Mouse (Mus musculus) CH12.LX (cell line): Measurements from ENCODE around the gene Gm28053. TPM values are rescaled to one million over a fixed set of nuclear protein-coding genes. Genes with fewer than 3 reads are reported as not detected.

Experiments
- DNase-seq: peaks from one replicate; pipeline ENCODE4 v3.0.0-alpha.2; 2013; ENCODE audit errors: extremely low read depth
- H3K27ac ChIP-seq: 2 replicates; pipeline ENCODE4 v1.5.1; 2012; ENCODE audit warnings: low read depth, mild to moderate bottlenecking, control low read depth, moderate library complexity; ENCODE audit not compliant: insufficient read depth
- H3K27me3 ChIP-seq: replicated peaks from 2 replicates; pipeline ENCODE3; 2012; ENCODE audit warnings: inconsistent platforms
- H3K36me3 ChIP-seq, 2 experiments: replicated peaks in 1 of 2; 2 replicates each; pipeline versions ENCODE3 to v1.6.1; 2012; ENCODE audit warnings: inconsistent platforms in 1 of 2, low read length in 1 of 2, mild to moderate bottlenecking in 1 of 2, mixed read lengths in 1 of 2, moderate library complexity in 1 of 2; ENCODE audit not compliant: control insufficient read depth in 1 of 2, insufficient read depth in 1 of 2
- H3K4me1 ChIP-seq, 2 experiments: 2 replicates each; pipeline ENCODE4 v1.6.1; 2012; ENCODE audit warnings: inconsistent platforms in 1 of 2, moderate library complexity in 1 of 2; ENCODE audit not compliant: insufficient read depth in 2 of 2, control insufficient read depth in 1 of 2
- H3K4me2 ChIP-seq: 2 replicates; pipeline ENCODE4 v1.6.1; 2012; ENCODE audit warnings: low read depth, mild to moderate bottlenecking, control low read depth; ENCODE audit not compliant: poor library complexity, insufficient read depth, severe bottlenecking
- H3K4me3 ChIP-seq, 3 experiments: fragments of 150-350 bp in 1 of 3; sonication (generic) in 1 of 3; replicated peaks in 1 of 3; 2 replicates each; pipeline versions ENCODE3 to v1.5.1; 2011 to 2012; ENCODE audit warnings: low read depth in 2 of 3, low read length in 2 of 3, mild to moderate bottlenecking in 2 of 3, moderate library complexity in 2 of 3, control low read depth in 1 of 3, improper control_type of control experiment in 1 of 3, inconsistent platforms in 1 of 3, mixed read lengths in 1 of 3; ENCODE audit not compliant: poor library complexity in 1 of 3
- H3K79me2 ChIP-seq: replicated peaks from 2 replicates; pipeline ENCODE4 v1.6.1; 2012; ENCODE audit warnings: mild to moderate bottlenecking, moderate library complexity; ENCODE audit not compliant: control insufficient read depth, poor library complexity, insufficient read depth, severe bottlenecking; ENCODE audit errors: extremely low read depth
- H3K9ac ChIP-seq: 2 replicates; pipeline ENCODE4 v1.6.1; 2012; ENCODE audit warnings: low read depth, mild to moderate bottlenecking, control low read depth, moderate library complexity; ENCODE audit not compliant: insufficient read depth
- H3K9me3 ChIP-seq: replicated peaks from 2 replicates; pipeline ENCODE3; 2012; ENCODE audit warnings: low read length, inconsistent platforms, mixed read lengths
- BHLHE40 ChIP-seq: IDR thresholded peaks from 2 replicates; pipeline ENCODE4 v1.6.1; 2011; ENCODE audit warnings: mild to moderate bottlenecking, low read depth, low read length, improper control_type of control experiment
- CHD2 ChIP-seq: IDR thresholded peaks from 2 replicates; pipeline ENCODE4 v1.6.1; 2011; ENCODE audit warnings: low read length, improper control_type of control experiment
- EP300 ChIP-seq: IDR thresholded peaks from 2 replicates; pipeline ENCODE4 v1.6.1; 2011; ENCODE audit warnings: low read length, improper control_type of control experiment
- JUN ChIP-seq: IDR thresholded peaks from 2 replicates; pipeline ENCODE4 v1.6.1; 2011; ENCODE audit warnings: low read depth, mild to moderate bottlenecking, low read length, improper control_type of control experiment, moderate library complexity; ENCODE audit not compliant: insufficient read depth
- JUND ChIP-seq: conservative IDR thresholded peaks from 2 replicates; pipeline ENCODE4 v1.6.1; 2011; ENCODE audit warnings: low read depth, low read length, improper control_type of control experiment
- MAX ChIP-seq: IDR thresholded peaks from 2 replicates; pipeline ENCODE4 v1.6.1; 2011; ENCODE audit warnings: low read length, improper control_type of control experiment
- MYC ChIP-seq: IDR thresholded peaks from 2 replicates; pipeline ENCODE4 v1.6.1; 2011; ENCODE audit warnings: low read depth, mild to moderate bottlenecking, improper control_type of control experiment, low read length
- NELFE ChIP-seq: IDR thresholded peaks from 2 replicates; pipeline ENCODE4 v1.6.1; 2011; ENCODE audit warnings: low read depth, low read length, improper control_type of control experiment
- POLR2AphosphoS2 ChIP-seq: IDR thresholded peaks from 2 replicates; pipeline ENCODE4 v1.6.1; 2011; ENCODE audit warnings: low read depth, low read length, improper control_type of control experiment
- SIN3A ChIP-seq: IDR thresholded peaks from 2 replicates; pipeline ENCODE4 v1.6.1; 2012; ENCODE audit warnings: low read length, improper control_type of control experiment, inconsistent platforms
- dilution Hi-C: fragments of 300-500 bp; cut with MboI; formaldehyde crosslinking; loops from 2 replicates; pipeline ENCODE4 v1.14.3; 2020; ENCODE audit warnings: low sequenced_read_pairs; ENCODE audit not compliant: extremely low pct_unique_long_range_greater_than_20kb, extremely low pct_ligation_motif_present
- in situ Hi-C: fragments of 300-500 bp; cut with MboI; formaldehyde crosslinking; loops from 3 replicates; pipeline ENCODE4 v1.14.3; 2019; ENCODE audit warnings: low sequenced_read_pairs, low pct_ligation_motif_present, low pct_unique_long_range_greater_than_20kb, mixed read lengths
- polyA plus RNA-seq: library from polyadenylated mRNA; unstranded; fragments of >175 nt; gene quantifications from 2 replicates; pipeline ENCODE4 v1.2.1, GENCODE M21; 2012; ENCODE audit warnings: low read depth; ENCODE audit not compliant: insufficient read length
- total RNA-seq, 2 experiments: library from RNA; depleted of rRNA; stranded (reverse); fragments of 300-350 nt in 1 of 2; fragments of >200 nt in 1 of 2; gene quantifications; 2 replicates each; pipeline ENCODE4 v1.2.3; 2012 to 2014

Gm28053 gene
- total and polyA plus RNA-seq, 3 experiments: 8.0 to 22.7 (median 10.0) TPM

GRCm38 (mm10) chr6:48801897-48802296 lies 83.5 kb downstream of the Gm28053 start:
- Histone ChIP-seq H3K36me3 (no peaks in the 10 kb centered on the region), H3K4me3 (no peak overlapping the region), H3K4me1 (peaks cover 0 to 12% of the 10 kb centered on the region in 2 experiments; a peak in 1 of 4 replicates), H3K4me2 (0 out of 2 replicates have a peak overlapping the region, but pooled peaks have one; percentile 36), H3K27me3 (no peaks in the 10 kb centered on the region), H3K27ac (no peak overlapping the region), H3K9ac (no peak overlapping the region), H3K79me2 (no peaks in the 10 kb centered on the region), H3K9me3 (peaks cover 7% of the 10 kb centered on the region)
- TF ChIP-seq JUN (no peak), EP300 (peak; percentile 55), NELFE (no peak), CHD2 (no peak), POLR2AphosphoS2 (no peak), MAX (0 out of 2 replicates have a peak, but pooled peaks have one; percentile 38), JUND (no peak), SIN3A (peak; percentile 36; the same call in 1 of the 2 replicates), MYC (0 out of 2 replicates have a peak, but pooled peaks have one; percentile 48), BHLHE40 (0 out of 2 replicates have a peak, but pooled peaks have one; percentile 25)
- peak; percentile 83 for DNase-seq
- in situ Hi-C loops (no loop called here), dilution Hi-C loops (no loop called here)

Other genes starting within 250 kb of the Gm28053 start
- gene Atp6v0e2, start 181.0 kb upstream of the Gm28053 start, total RNA-seq (2012; rRNA removed): not detected in 2 replicates
- gene Atp6v0e2, start 181.0 kb upstream of the Gm28053 start, total RNA-seq (2014; rRNA removed): not detected in 2 replicates
- gene Atp6v0e2, start 181.0 kb upstream of the Gm28053 start, polyA plus RNA-seq: not detected in 2 replicates
- gene Lrrc61, start 163.8 kb upstream of the Gm28053 start, total RNA-seq (2012; rRNA removed): 8.1 and 13.7 TPM in 2 replicates
- gene Lrrc61, start 163.8 kb upstream of the Gm28053 start, total RNA-seq (2014; rRNA removed): 3.8 and 5.6 TPM in 2 replicates
- 9.4 and 14.2 TPM in 2 replicates for gene Lrrc61, start 163.8 kb upstream of the Gm28053 start, polyA plus RNA-seq
- gene Rarres2, start 145.8 kb upstream of the Gm28053 start, total RNA-seq (2012; rRNA removed): 0.46 and 0.72 TPM in 2 replicates
- gene Rarres2, start 145.8 kb upstream of the Gm28053 start, total RNA-seq (2014; rRNA removed): not detected in 2 replicates
- not detected in 2 replicates for gene Rarres2, start 145.8 kb upstream of the Gm28053 start, polyA plus RNA-seq
- gene Gm45021, start 129.0 kb upstream of the Gm28053 start, total RNA-seq (2012; rRNA removed): not detected in 2 replicates
- not detected in 2 replicates for gene Gm45021, start 129.0 kb upstream of the Gm28053 start, total RNA-seq (2014; rRNA removed)
- not detected in 2 replicates for gene Gm45021, start 129.0 kb upstream of the Gm28053 start, polyA plus RNA-seq
- gene Repin1, start 124.7 kb upstream of the Gm28053 start, total RNA-seq (2012; rRNA removed): 23.6 and 28.0 TPM in 2 replicates
- 11.5 and 12.8 TPM in 2 replicates for gene Repin1, start 124.7 kb upstream of the Gm28053 start, total RNA-seq (2014; rRNA removed)
- 9.7 and 10.7 TPM in 2 replicates for gene Repin1, start 124.7 kb upstream of the Gm28053 start, polyA plus RNA-seq
- gene Gm44965, start 124.7 kb upstream of the Gm28053 start, total RNA-seq (2012; rRNA removed): not detected in 2 replicates
- gene Gm44965, start 124.7 kb upstream of the Gm28053 start, total RNA-seq (2014; rRNA removed): not detected in 2 replicates
- gene Gm44965, start 124.7 kb upstream of the Gm28053 start, polyA plus RNA-seq: not detected in 2 replicates
- gene Zfp775, start 116.5 kb upstream of the Gm28053 start, total RNA-seq (2012; rRNA removed): 4.7 and 6.5 TPM in 2 replicates
- gene Zfp775, start 116.5 kb upstream of the Gm28053 start, total RNA-seq (2014; rRNA removed): 2.6 and 3.2 TPM in 2 replicates
- 3.3 and 3.5 TPM in 2 replicates for gene Zfp775, start 116.5 kb upstream of the Gm28053 start, polyA plus RNA-seq
- gene AI854703, start 91.8 kb upstream of the Gm28053 start, total RNA-seq (2012; rRNA removed): 3.5 and 5.3 TPM in 2 replicates
- gene AI854703, start 91.8 kb upstream of the Gm28053 start, total RNA-seq (2014; rRNA removed): 2.1 TPM in 2 replicates
- 3.1 and 4.8 TPM in 2 replicates for gene AI854703, start 91.8 kb upstream of the Gm28053 start, polyA plus RNA-seq
- 27.9 and 28.5 TPM in 2 replicates for gene Gimap8, start 71.4 kb upstream of the Gm28053 start, total RNA-seq (2012; rRNA removed)
- gene Gimap8, start 71.4 kb upstream of the Gm28053 start, total RNA-seq (2014; rRNA removed): 27.5 and 36.8 TPM in 2 replicates
- gene Gimap8, start 71.4 kb upstream of the Gm28053 start, polyA plus RNA-seq: 21.6 and 22.1 TPM in 2 replicates
- 31.0 and 38.5 TPM in 2 replicates for gene Gimap9, start 42.5 kb upstream of the Gm28053 start, total RNA-seq (2012; rRNA removed)
- 75.1 and 83.9 TPM in 2 replicates for gene Gimap9, start 42.5 kb upstream of the Gm28053 start, total RNA-seq (2014; rRNA removed)
- gene Gimap9, start 42.5 kb upstream of the Gm28053 start, polyA plus RNA-seq: 43.4 and 46.1 TPM in 2 replicates
- 113 and 144 TPM in 2 replicates for gene Gimap4, start 34.1 kb upstream of the Gm28053 start, total RNA-seq (2012; rRNA removed)
- gene Gimap4, start 34.1 kb upstream of the Gm28053 start, total RNA-seq (2014; rRNA removed): 264 and 316 TPM in 2 replicates
- 203 and 274 TPM in 2 replicates for gene Gimap4, start 34.1 kb upstream of the Gm28053 start, polyA plus RNA-seq
- 78.1 and 88.9 TPM in 2 replicates for gene Gimap6, start 10.4 kb upstream of the Gm28053 start, total RNA-seq (2012; rRNA removed)
- gene Gimap6, start 10.4 kb upstream of the Gm28053 start, total RNA-seq (2014; rRNA removed): 128 and 158 TPM in 2 replicates
- 87.9 and 97.2 TPM in 2 replicates for gene Gimap6, start 10.4 kb upstream of the Gm28053 start, polyA plus RNA-seq
- gene Gimap7, start within 50 bp of the Gm28053 start, total RNA-seq (2012; rRNA removed): 14.5 and 16.3 TPM in 2 replicates
- gene Gimap7, start within 50 bp of the Gm28053 start, total RNA-seq (2014; rRNA removed): 4.2 and 4.3 TPM in 2 replicates
- gene Gimap7, start within 50 bp of the Gm28053 start, polyA plus RNA-seq: 7.0 and 7.1 TPM in 2 replicates
- 136 and 144 TPM in 2 replicates for gene Gimap1, start 20.4 kb downstream of the Gm28053 start, total RNA-seq (2012; rRNA removed)
- 54.5 and 57.4 TPM in 2 replicates for gene Gimap1, start 20.4 kb downstream of the Gm28053 start, total RNA-seq (2014; rRNA removed)
- gene Gimap1, start 20.4 kb downstream of the Gm28053 start, polyA plus RNA-seq: 91.8 and 113 TPM in 2 replicates
- gene Gimap5, start 27.6 kb downstream of the Gm28053 start, total RNA-seq (2012; rRNA removed): 82.1 and 82.3 TPM in 2 replicates
- gene Gimap5, start 27.6 kb downstream of the Gm28053 start, total RNA-seq (2014; rRNA removed): 74.6 and 77.6 TPM in 2 replicates
- 56.9 and 59.6 TPM in 2 replicates for gene Gimap5, start 27.6 kb downstream of the Gm28053 start, polyA plus RNA-seq
- 25.9 and 28.2 TPM in 2 replicates for gene Gimap3, start 52.2 kb downstream of the Gm28053 start, total RNA-seq (2012; rRNA removed)
- 10.8 and 11.6 TPM in 2 replicates for gene Gimap3, start 52.2 kb downstream of the Gm28053 start, total RNA-seq (2014; rRNA removed)
- 16.8 and 17.7 TPM in 2 replicates for gene Gimap3, start 52.2 kb downstream of the Gm28053 start, polyA plus RNA-seq
- gene Tmem176a, start 122.3 kb downstream of the Gm28053 start, total RNA-seq (2012; rRNA removed): 24.9 and 27.2 TPM in 2 replicates
- 30.0 and 34.6 TPM in 2 replicates for gene Tmem176a, start 122.3 kb downstream of the Gm28053 start, total RNA-seq (2014; rRNA removed)
- 49.8 and 58.0 TPM in 2 replicates for gene Tmem176a, start 122.3 kb downstream of the Gm28053 start, polyA plus RNA-seq
- 39.4 and 43.3 TPM in 2 replicates for gene Tmem176b, start 122.9 kb downstream of the Gm28053 start, total RNA-seq (2012; rRNA removed)
- 82.2 and 89.8 TPM in 2 replicates for gene Tmem176b, start 122.9 kb downstream of the Gm28053 start, total RNA-seq (2014; rRNA removed)
- 159 and 162 TPM in 2 replicates for gene Tmem176b, start 122.9 kb downstream of the Gm28053 start, polyA plus RNA-seq
- gene Aoc1, start 154.3 kb downstream of the Gm28053 start, total RNA-seq (2012; rRNA removed): 0.13 TPM in 1 of 2 replicates, not detected in the other
- 0.19 and 0.24 TPM in 2 replicates for gene Aoc1, start 154.3 kb downstream of the Gm28053 start, total RNA-seq (2014; rRNA removed)
- 0.15 and 0.21 TPM in 2 replicates for gene Aoc1, start 154.3 kb downstream of the Gm28053 start, polyA plus RNA-seq
- not detected in 2 replicates for gene 1600015I10Rik, start 211.3 kb downstream of the Gm28053 start, total RNA-seq (2012; rRNA removed)
- gene 1600015I10Rik, start 211.3 kb downstream of the Gm28053 start, total RNA-seq (2014; rRNA removed): not detected in 2 replicates
- gene 1600015I10Rik, start 211.3 kb downstream of the Gm28053 start, polyA plus RNA-seq: not detected in 2 replicates